ENCODE assay signal across 26 mouse cellular contexts in the genomic region with DNA sequence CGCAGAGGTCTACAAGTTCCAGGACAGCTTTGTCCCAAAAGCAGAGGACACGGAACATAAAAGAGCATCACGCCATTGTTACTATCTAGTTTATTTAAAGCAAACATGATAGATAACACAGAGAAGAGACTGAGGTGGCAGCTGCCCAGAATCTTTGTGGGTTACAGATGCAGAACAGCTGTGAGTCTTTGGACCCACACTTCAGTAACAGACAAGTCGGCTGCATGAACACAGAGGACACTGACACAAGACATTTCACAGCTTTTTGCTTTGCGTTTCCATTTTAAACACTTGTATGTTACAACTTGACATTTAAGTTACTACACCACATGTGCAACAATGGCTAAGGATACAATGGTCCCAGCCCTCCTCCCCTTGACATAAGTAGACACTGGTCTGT.
"Had no signal": no experiment of that assay in that cellular context is flagged by ENCODE, and none has a peak within 500 bp of the region (broad histone marks: within the 10 kb centered on the region; RNA-seq: fewer than 3 reads in every experiment).

No protein-coding gene starts in this region.

- H3K27ac ChIP-seq: heart, adult 2 months; heart, embryonic 13.5 days; heart, embryonic 15.5 days; hindbrain, embryonic 13.5 days; hindbrain, embryonic 15.5 days; hindbrain, postnatal 0 days; kidney, embryonic 15.5 days; kidney, postnatal 0 days; limb, embryonic 13.5 days; limb, embryonic 15.5 days had no signal

- ATAC-seq: forebrain, embryonic 16.5 days; hindbrain, postnatal 0 days; intestine, embryonic 16.5 days had no signal

- H3K4me2 ChIP-seq: heart, embryonic 11.5 days; heart, embryonic 13.5 days; heart, embryonic 15.5 days; hindbrain, embryonic 13.5 days; hindbrain, embryonic 15.5 days; kidney, embryonic 15.5 days; limb, embryonic 13.5 days; limb, embryonic 15.5 days had no signal

- H3K9ac ChIP-seq: heart, embryonic 13.5 days; heart, embryonic 15.5 days; hindbrain, embryonic 13.5 days; hindbrain, embryonic 15.5 days; kidney, embryonic 15.5 days; limb, embryonic 13.5 days; limb, embryonic 15.5 days had no signal

- H3K9me3 ChIP-seq: heart, embryonic 13.5 days; heart, embryonic 15.5 days; hindbrain, embryonic 13.5 days; hindbrain, embryonic 15.5 days; kidney, embryonic 15.5 days; limb, embryonic 13.5 days; limb, embryonic 15.5 days had no signal

- DNase-seq: gastrocnemius, postnatal 14 days; gastrocnemius, postnatal 36 days; heart, adult 11 months; heart, adult 2 months; heart, postnatal 14 days; heart, postnatal 36 days; kidney, adult 11 months; kidney, adult 2 months; kidney, adult 9 months; kidney, postnatal 14 days; kidney, postnatal 36 days; layer of hippocampus, adult 9-11 months; layer of hippocampus, postnatal 36 days; left cerebral cortex, postnatal 4 days had no signal

- H3K4me3 ChIP-seq: heart, adult 2 months; heart, embryonic 13.5 days; heart, embryonic 15.5 days; hindbrain, embryonic 13.5 days; hindbrain, embryonic 15.5 days; kidney, embryonic 15.5 days; limb, embryonic 13.5 days; limb, embryonic 15.5 days had no signal

- H3K27me3 ChIP-seq: heart, embryonic 13.5 days; heart, embryonic 15.5 days; hindbrain, embryonic 13.5 days; hindbrain, embryonic 15.5 days; kidney, embryonic 15.5 days; limb, embryonic 13.5 days; limb, embryonic 15.5 days had no signal
